Mouse (Mus musculus) spleen, postnatal 10 days (tissue): ENCODE results near the gene Dab1.

Experiments
- DNase-seq, 2 experiments: peaks; one replicate each; pipeline ENCODE4 v3.0.0; 2021 to 2022; ENCODE audit warnings: low spot score in 2 of 2

Dab1 gene

DNA sequence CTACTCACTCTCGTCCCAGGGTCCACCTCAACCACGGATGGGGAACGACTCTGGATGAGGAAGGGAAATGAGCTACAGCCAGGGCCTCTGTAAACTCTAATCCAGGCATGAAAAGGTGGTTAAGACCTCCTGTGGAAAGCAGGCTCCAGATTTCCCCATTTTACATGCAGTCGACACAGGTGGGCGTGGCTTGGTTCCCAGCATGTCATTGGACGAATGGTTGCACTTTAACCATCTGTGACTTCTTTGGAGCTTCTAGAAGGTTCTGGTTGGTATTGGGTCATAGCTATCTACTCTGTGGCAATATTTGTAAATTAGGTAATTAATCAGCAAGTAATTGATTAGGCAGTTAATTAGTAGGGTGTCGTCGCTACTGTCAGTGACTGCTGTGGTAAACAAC, 752.0 kb downstream of the Dab1 start:
- DNase-seq: no peak

DNA sequence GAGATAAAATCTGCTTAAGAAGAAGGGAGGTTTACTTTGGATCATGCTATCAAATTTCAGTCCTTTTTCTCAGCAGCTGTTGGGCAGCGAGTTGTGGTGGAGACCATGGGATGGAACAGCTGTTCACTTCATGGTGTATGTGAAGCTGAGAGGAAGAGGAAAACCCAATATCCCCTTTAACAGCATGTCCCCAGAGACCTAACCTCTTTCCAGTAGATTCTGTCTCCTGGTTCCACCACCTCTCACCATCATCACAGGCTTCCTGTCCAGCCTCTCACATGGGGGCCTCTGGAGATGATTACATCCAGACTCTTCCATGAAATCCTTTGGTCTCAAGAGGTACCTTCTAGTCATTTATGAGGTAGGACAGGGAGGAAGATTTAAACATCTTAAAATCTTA, 755.0 kb downstream of the Dab1 start:
- DNase-seq: no peak

DNA sequence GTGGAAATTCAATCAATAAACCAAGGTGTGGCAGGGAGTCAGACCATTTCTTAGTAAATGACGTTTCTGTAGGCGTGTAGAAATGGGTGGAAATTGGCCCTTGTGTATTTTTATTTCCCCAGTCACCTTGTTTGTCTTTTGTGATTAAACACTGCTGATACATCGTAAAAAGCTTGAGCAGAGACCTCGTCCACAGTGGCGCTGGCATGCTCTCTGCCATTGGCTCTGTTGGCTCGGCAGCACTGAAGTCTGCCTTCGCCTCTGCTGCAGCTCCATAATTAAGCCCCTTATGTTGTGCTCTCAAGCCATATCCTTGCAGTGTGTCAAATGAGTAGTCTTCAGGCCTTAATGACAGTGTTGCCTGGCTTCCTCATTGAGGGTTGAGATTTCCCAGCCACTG, 765.5 kb downstream of the Dab1 start:
- DNase-seq: no peak

DNA sequence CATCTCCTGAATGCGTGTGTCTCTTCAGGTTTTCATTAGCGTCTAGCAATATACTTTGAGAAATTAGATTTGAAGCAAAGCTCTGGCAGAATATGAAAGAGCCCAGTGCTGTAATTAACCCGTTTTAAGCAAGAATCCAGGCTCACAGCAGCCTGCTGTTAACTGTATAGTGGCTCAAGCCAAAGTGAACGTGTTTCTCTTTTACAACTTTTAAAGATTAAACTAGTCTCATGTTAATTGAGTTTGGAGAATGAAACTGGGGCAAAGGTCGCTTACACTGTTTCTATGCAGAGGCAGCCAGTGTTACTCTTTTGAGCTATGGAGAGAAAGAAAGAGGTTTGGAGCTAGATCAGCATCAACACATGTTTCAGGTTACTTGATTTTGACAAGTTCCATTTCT, 766.1 kb downstream of the Dab1 start:
- no peak for DNase-seq

DNA sequence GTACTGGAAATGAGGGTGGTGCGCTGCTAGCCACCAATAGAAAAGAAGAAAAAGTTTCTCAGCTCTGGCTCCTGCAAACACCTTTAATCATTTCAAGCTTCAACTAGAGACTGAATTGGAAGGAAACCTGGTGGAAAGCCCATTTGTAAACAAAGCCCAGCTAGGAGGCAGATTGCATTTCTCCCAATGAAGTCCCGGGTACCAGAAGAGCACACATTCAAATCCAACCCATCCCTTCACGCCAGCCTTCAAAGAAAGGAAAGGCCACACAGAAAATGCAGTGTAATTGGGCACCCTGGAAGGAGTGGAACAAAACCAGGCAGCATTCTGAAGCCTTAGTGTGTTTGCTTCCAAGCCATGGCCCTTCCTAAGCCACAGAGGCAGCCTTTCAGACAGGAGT, 776.4 kb downstream of the Dab1 start:
- DNase-seq: no peak

DNA sequence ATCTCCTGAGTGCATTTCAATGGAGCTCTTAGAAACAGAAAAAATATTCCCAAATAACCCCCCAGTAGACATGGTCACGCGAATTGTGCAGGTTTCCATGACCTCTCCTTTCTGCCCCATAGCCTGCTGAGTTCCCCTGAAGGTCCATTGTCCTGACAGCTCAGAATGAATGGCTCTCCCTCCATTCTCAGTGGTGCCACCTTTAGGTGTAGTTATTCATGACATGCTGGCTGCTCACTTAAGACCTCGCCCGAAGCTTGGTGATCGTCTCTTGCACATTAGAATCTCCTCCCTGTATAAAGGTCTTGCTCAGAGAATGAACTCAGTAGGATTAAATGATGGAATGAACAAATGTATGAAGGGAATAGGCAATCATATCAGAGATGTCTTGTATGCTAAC, 776.9 kb downstream of the Dab1 start:
- DNase-seq: no peak

DNA sequence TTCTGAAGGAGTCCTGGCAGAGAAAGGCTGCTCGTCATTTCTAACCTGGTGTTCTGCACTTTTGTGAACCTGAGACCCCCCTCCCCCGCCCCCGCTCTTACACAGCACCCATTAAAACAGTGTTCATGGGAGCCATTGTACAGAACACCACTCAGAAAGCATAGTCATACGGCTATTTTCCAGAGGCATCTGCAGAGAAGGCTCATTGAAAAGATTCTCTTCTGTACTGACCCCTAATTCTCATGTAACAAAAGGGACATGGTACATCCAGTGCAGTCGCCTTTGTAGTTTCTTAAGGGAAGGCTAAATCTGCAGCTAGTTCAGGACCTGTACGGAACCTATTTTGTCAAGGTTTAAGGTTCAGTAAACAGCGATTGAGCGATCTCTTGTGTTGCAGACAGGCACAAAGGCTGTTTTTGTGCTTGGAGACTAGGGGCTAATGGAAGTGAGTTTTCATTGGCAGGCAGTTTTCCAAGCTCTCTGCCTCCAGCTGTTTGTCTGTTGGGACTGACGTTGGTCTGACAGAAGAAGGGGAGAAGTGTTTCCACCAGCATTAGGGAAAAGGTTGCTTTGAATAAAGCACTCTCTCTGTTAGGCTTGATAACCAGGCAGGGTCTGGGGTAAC, 780.1 kb downstream of the Dab1 start:
- DNase-seq: no peak

DNA sequence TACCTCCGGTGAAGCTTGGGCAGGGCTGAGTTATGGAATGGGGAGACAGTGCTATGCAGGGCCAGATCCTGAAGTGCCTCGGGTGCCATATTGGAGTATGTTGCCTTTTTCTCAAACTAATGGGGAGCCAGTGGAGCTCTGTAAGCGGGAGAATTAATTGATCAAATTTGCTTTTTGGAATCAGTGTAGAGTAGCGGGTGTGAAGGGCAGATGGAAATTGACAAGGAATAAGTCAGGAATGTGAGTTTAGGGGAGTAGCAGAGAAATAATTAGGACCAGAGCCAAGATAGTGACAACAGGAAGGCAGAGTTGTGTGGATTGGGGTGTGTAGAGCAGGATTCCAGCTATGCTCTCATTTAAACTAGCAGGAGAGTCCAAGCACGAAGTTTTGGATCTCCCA, 784.9 kb downstream of the Dab1 start:
- no peak for DNase-seq

DNA sequence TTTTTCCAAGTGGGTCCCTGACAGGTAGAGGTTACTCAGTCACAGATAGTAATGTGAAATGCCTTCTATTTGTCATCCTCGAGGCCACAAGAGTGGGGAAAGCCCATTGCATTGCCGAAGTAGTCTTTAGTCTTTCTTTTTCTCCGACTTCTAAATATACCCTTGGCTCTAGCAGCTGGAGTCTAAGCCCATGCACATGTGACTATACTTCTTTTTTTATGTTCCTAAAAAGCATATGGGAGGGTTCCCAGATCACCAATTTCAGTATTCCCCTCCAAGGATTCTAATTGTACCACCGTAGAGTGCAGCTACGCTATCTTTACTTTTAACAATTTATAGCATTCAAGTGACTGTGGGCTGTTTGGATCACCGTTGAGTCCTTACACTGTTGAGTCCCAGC, 791.8 kb downstream of the Dab1 start:
- no peak for DNase-seq

DNA sequence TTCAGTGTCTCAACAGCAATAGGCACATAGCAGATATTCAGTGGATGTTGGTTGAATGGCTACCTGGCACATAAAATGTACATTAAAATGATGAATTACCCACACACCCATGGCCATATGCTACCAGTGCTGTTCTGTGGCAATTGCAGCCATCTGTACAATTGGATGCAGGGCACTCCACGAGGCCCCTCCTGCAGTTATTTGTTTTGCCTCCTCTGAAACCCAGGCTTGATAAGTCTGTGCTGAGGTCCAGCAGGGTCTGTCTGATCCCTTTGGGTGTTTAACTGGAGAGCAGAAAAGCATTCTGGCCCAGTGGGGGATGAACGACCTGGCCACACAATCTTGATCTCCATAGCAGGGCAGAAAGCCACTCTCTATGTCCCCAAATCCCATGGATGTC, 796.3 kb downstream of the Dab1 start:
- DNase-seq: no peak

DNA sequence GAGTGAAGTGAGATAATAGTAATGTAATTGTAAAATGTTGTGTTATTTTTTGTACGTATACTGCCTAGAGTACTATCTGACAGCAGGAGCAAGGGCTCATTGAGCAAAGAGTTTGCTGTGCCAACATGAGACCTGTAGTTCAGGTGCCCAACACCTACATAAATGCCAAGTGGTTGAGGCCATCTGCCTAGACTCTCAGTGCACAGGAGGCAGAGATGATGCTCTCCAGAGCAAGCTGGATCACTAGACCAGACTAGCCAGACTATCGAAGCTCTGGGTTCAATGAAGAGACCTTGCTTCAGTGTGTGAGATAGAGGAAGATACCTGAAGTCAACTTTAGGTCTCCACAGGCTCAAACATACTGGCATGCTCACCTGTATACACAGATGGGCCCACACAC, 799.2 kb downstream of the Dab1 start:
- no peak for DNase-seq

DNA sequence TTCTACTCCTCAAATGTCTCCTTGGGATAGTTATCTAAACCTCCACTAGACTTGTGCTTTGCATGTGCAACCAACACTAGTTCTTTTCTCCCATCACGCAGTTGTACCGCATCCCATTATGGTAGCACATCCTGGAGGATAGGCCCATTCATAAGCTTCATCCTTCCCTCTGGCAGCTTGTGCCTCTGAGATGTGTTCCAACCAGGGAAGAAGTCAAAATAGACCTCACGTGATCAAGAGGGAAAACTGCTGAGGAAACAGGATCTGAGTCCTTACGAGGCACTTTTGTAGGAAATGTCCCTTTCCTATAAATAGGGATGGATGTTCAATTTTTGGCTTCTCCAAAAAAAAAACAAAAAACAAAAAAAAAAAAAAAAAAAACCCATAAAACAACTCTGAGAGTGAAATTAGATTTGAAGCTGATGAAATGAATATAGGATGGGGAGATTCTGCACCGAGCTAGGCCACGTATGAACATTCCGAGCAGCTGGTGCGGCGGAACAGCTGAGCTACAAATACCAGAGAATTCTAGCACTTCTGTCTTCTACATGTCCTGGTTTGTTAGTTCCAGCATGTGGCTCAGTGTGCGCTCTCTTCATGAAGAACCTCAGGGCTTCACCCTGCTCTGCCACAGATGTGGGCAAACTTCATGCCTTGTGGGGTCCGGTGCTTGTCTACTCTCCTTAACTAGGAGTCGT, 802.0 kb downstream of the Dab1 start:
- no peak for DNase-seq

DNA sequence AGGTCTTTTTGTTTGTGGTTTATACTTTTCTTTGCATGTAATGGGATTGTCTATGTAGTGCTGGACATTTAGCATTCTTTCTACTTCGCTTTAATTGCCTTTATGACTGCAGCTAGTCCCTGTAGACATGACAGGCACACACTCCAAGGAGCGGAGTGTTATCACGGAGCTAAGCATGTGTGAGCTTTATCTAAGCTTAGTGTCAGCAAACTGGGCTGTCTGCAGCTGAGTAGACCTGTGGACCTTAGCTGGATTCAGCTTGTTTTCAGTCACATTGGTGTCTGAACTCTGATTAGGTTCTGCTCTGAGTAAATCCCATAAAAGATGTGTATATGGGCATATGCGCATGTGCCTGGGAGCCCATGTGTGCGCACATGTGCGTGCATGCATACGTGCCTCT, 810.0 kb downstream of the Dab1 start:
- DNase-seq: no peak

DNA sequence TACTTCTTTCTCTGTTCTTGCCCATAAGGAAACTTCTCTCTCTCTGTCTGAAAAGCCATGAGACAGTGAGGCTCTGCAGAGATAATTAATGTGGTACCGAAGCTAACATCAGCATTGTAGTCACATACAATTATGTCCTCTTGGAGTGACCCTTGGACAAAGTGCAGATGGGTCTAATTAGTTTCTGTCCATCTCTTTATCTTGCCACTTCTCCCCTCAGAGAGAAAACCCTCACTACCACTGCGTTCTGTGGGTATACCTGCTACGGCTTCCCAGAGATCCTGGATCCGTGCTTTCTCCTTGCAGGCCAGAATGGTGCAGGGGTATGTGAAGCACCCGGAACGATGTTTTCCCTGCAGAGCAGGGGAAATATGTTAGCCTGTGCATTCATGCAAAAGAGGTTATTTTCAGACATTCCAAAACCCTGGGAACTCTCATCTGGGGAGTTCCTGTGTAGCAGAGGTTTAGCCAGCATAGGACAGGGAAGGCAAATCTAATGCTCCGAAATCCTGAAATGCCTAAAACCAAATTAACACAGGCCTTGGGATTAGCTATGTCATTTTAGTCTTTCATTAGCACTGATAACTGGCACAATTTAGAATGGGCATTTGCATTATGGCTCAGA, 812.2 kb downstream of the Dab1 start:
- DNase-seq: no peak

DNA sequence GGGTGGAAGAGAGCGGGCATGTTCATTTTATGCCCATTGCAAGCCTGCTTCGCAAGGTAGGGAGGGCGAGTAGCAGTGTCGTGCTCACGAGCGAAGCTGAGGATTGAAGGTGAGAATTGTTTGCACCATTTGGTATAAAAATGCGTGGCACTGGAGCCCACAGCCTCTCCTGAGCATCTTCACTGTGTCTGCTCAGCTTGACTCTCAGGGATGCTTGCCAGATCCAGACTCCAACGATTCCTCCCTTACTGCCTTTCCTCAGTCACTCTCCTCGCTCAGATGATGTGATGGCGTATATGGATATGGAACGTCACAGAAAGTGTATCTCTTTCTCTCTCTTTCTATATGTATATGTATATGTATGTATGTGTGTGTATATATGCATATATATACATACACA, 813.0 kb downstream of the Dab1 start:
- DNase-seq: no peak

DNA sequence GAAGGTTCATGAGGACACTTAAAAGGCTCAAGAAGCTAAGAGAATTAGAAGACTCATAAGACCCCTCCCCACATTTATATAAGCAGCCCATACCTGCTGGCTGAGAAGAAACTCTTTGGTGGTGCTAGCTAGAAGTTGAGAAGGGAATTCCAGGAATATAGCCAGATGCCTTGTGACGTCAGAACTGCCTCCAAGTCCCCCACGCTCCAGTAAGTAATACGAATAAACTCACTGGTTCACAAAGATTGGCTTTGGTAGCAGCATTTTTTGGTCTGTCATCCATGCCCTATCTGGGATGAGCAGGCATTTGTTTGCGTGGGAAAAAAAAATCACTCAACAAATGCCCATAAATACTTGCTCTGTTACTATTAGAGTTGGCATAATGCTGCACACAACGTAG, 816.6 kb downstream of the Dab1 start:
- DNase-seq: no peak

DNA sequence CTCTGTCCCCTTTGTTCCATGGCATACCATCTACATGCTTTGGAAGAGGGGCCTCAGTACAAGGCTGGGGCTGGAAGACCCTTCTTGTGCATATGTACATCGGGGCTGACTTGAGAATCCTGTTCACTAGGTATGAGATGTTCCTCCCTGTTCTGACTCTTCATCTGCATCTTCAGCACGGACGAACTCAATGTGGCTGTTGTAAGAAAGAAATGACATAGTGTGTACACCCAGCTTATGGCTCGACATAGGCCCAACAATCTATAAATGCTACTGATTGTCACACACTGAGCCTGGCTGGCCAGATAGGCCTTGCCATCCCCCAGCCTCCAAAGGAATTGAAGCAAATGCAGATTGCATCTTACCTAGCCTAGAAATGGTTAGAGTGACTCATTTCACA, 817.3 kb downstream of the Dab1 start:
- DNase-seq: no peak

DNA sequence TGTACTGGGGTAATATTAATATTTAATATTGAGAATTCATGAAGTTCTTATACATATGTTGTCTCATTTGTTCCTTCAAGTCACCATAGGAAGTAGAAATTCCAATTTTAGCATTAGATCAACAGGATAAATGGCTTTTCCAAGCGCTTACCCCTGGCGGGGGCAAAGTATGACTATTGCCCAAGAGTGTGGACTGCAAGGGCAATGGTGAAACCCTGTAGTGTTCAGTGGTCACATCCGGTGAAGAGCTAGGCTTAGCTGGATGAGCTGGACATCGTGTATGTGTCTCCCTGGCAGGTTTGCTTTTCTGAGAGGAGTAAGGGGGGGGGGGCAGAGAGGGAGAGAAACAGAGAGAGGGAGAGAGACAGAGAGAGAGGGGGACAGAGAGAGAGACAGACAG, 819.6 kb downstream of the Dab1 start:
- no peak for DNase-seq

DNA sequence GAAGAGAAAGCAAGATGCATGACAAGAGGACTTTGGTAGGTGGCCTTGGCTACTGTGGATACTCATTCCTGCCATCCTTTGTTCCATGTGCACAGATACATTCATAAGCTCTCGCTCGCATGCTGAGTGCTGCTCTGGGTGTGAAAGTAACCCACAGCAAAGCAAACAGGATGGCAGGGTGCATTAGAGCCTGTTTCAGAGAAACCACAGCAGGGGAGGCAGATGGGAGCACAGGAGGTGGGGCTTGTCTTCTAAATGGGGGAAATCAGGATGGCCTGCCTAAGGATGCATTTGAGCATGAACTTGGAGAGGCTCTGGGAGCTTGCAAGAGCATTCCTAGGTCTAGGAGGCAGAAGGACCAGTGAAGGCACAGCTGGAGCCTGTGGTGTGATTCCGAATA, 820.5 kb downstream of the Dab1 start:
- no peak for DNase-seq

DNA sequence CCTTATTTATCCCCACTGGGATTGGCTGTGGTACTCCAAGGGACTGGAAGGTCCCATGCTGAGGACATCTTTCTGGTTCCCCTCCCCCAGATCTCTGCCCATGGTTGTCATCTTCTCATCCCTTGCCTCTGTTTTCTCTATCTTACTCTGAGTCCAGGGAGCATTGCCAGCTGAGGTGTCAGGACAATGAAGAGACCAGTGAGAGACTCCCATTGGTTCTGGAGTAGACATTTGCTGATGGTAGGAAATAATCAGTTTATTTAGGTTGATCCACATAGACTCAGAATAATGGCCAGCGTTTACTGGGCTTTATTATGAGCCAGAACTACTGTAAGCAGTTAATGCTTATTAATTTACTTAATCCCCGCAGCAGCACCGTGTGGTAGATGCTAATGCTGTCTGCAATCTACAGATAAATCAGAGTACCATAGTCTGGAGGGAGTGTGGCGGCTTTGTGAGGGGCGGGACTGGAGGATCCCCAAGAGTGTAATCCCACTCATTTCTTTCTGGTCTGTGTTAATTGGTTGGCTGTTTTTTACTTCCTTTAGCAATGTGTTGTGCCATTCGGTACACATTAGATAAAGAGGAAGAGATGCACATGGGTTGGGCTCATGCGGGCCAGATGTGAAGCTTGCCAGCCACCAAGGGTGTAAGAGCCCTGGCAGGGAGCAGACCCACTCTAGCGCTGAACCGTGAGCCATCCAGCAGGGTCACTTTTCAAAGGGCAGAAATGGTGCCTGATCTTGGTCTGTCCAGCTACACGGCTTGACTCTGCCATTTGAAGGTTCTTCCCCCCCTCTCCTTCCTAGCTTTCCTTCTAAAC, 824.0 kb downstream of the Dab1 start:
- no peak for DNase-seq

DNA sequence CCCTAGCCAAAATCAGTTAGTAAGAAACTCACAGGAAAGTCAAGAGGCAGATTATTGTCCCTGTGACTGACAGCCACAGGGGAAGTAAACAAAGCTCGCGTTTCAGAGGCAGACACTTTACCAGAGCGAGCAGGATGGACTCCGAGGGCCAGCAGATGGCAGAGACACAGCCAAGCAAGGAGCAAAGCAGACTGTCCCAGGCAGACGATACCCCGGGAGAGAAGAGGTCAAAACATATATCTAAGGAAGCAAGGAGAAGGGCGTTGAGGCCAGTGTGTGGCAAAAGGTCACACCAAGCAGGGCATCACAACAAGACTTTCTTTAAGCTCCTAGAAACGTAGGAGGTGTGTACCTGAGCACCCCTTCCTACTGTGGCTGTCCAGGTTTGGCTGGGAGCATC, 824.6 kb downstream of the Dab1 start:
- DNase-seq: no peak

DNA sequence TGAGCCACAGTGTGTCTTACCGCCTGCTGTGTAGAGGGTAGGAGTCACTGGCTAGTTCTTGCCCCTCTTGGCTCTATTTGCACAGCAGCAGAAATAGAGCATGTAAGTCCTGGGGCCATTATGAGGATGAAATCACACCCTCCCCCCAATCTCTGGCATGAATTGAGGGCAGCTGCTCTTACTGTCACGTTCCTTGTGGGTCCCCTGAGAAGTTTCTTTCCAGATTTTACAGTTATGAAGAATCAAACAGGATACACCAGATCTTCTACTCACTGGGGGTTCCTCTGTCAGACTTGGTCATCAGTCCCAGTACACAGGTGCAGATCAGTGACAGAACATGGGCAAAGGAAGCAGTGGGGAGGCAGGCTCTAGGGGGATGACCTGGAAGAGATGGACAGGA, 825.8 kb downstream of the Dab1 start:
- no peak for DNase-seq

DNA sequence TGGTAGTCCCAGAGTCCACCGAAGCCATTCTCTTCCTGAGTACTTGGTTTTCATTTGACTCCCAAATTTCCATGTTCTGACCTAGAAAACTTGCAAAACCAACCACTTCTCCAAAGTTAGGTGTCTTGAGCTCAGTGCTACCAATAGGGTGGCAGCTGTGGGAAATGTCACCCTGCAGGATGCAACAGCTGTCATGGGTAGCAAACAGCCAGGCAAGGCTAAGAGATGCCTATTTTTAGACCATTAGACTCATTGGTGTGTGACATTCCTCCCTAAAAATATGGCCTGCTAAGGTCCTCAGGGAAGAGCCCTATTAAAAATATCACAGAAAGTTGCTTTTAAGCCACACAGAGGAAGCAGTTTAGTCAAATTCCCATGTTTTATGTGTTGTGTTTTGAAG, 829.0 kb downstream of the Dab1 start:
- DNase-seq: no peak
